In genomic region chr4:5346226-5346625, GRCm38 (mm10) we compare ENCODE assay signal across 23 mouse cellular contexts.
DNase-seq lines count a peak whose midpoint lies in the region; ATAC-seq and TF ChIP-seq lines count a peak whose summit lies in the region.
"Had no signal": no experiment of that assay in that cellular context is flagged by ENCODE, and none has a peak within 500 bp of the region (broad histone marks: within the 10 kb centered on the region; RNA-seq: fewer than 3 reads in every experiment).

No protein-coding gene starts in this region.

- H3K9me3 ChIP-seq in kidney, embryonic 15.5 days (replicated peaks), result no peaks in the 10 kb centered on the region
- no peaks in the 10 kb centered on the region for H3K9me3 ChIP-seq in embryonic facial prominence, embryonic 15.5 days (replicated peaks)
- H3K9me3 ChIP-seq: embryonic facial prominence, embryonic 13.5 days; heart, embryonic 15.5 days; hindbrain, embryonic 13.5 days; limb, embryonic 10.5 days had no signal

- 64% methylated on average over 3 of the region's 3 CpGs for WGBS in kidney, embryonic 15.5 days
- WGBS in embryonic facial prominence, embryonic 15.5 days, result 77% methylated on average over 3 of the region's 3 CpGs

- no peak overlapping the region for H3K9ac ChIP-seq in kidney, embryonic 15.5 days
- no peak overlapping the region for H3K9ac ChIP-seq in embryonic facial prominence, embryonic 15.5 days
- H3K9ac ChIP-seq: embryonic facial prominence, embryonic 13.5 days; heart, embryonic 15.5 days; hindbrain, embryonic 13.5 days had no signal

- no peaks in the 10 kb centered on the region for H3K4me1 ChIP-seq in kidney, embryonic 15.5 days
- H3K4me1 ChIP-seq in embryonic facial prominence, embryonic 15.5 days, result no peaks in the 10 kb centered on the region
- H3K4me1 ChIP-seq: embryonic facial prominence, embryonic 13.5 days; heart, embryonic 15.5 days; hindbrain, embryonic 13.5 days; limb, embryonic 10.5 days had no signal

- intact Hi-C loops in heart, postnatal 25 days (cut with DNase I), result no loop called here

- H3K27ac ChIP-seq in kidney, embryonic 15.5 days, result no peak overlapping the region
- H3K27ac ChIP-seq in embryonic facial prominence, embryonic 15.5 days (replicated peaks), result no peak overlapping the region
- no peak overlapping the region for H3K27ac ChIP-seq in layer of hippocampus, adult 2 months
- H3K27ac ChIP-seq: embryonic facial prominence, embryonic 13.5 days; heart, embryonic 15.5 days; hindbrain, embryonic 13.5 days; left cerebral cortex, adult 2 months; limb, embryonic 10.5 days had no signal

- no peaks in the 10 kb centered on the region for H3K27me3 ChIP-seq in kidney, embryonic 15.5 days
- H3K27me3 ChIP-seq in embryonic facial prominence, embryonic 15.5 days, result no peaks in the 10 kb centered on the region
- H3K27me3 ChIP-seq: embryonic facial prominence, embryonic 13.5 days; heart, embryonic 15.5 days; hindbrain, embryonic 13.5 days had no signal

- DNase-seq in kidney, postnatal 10 days, result peak; percentile 20
- peak; percentile 32 for DNase-seq in gastrocnemius, postnatal 10 days
- peak; percentile 16 for DNase-seq in heart, postnatal 25 days (ENCODE audit: low spot score)
- DNase-seq in layer of hippocampus, adult 2 months (ENCODE audit: low spot score in 2 of 2), result no peak
- DNase-seq in neural tube, embryonic 10.5 days (ENCODE audit: extremely low spot score, low spot score), result no peak
- DNase-seq in cerebellum, adult 9-11 months, result no peak
- DNase-seq: adrenal gland, adult 2 months; cerebellum, adult 8-10 months; kidney, adult 2 months; kidney, postnatal 25 days; layer of hippocampus, adult 9-11 months; retina, postnatal 1 day; thymus, postnatal 36 days had no signal

- TF ChIP-seq CTCF in layer of hippocampus, adult 2 months (conservative IDR thresholded peaks at IDR 0.05), result no peak

- no peak overlapping the region for H3K4me3 ChIP-seq in kidney, embryonic 15.5 days (replicated peaks)
- no peak overlapping the region for H3K4me3 ChIP-seq in embryonic facial prominence, embryonic 15.5 days (replicated peaks)
- no peak overlapping the region for H3K4me3 ChIP-seq in layer of hippocampus, adult 2 months
- H3K4me3 ChIP-seq: embryonic facial prominence, embryonic 13.5 days; heart, embryonic 15.5 days; hindbrain, embryonic 13.5 days; left cerebral cortex, adult 2 months; limb, embryonic 10.5 days had no signal

- no peaks in the 10 kb centered on the region for H3K36me3 ChIP-seq in kidney, embryonic 15.5 days
- H3K36me3 ChIP-seq in embryonic facial prominence, embryonic 15.5 days, result no peaks in the 10 kb centered on the region
- H3K36me3 ChIP-seq: embryonic facial prominence, embryonic 13.5 days; heart, embryonic 15.5 days; hindbrain, embryonic 13.5 days; limb, embryonic 10.5 days had no signal

- H3K4me2 ChIP-seq in kidney, embryonic 15.5 days, result no peak overlapping the region
- H3K4me2 ChIP-seq in embryonic facial prominence, embryonic 15.5 days (replicated peaks), result no peak overlapping the region
- H3K4me2 ChIP-seq: embryonic facial prominence, embryonic 13.5 days; heart, embryonic 15.5 days; hindbrain, embryonic 13.5 days; liver, embryonic 11.5 days had no signal

- ATAC-seq in kidney, embryonic 15.5 days (replicated peaks; ENCODE audit: low FRiP score), result no peak
- 0 out of 2 replicates have a peak, but pooled peaks have one; percentile 19 for ATAC-seq in embryonic facial prominence, embryonic 15.5 days (ENCODE audit: insufficient number of reproducible peaks, low FRiP score, low TSS enrichment, low read depth)
- ATAC-seq: inflammation-experienced regulatory T-cells, adult 6 months; midbrain, embryonic 16.5 days had no signal

Comparison
In these comparisons a context has a peak if more than half of its experiments do, and no peak if none do; other contexts are left out.
1. DNase-seq: peak in kidney, postnatal 10 days (single experiment), gastrocnemius, postnatal 10 days (single experiment) and heart, postnatal 25 days (single experiment); none in layer of hippocampus, adult 2 months (0 of 2), neural tube, embryonic 10.5 days (single experiment) and cerebellum, adult 9-11 months (single experiment).